Mouse (Mus musculus): ENCODE measurements around the gene Gm37240.

DNA sequence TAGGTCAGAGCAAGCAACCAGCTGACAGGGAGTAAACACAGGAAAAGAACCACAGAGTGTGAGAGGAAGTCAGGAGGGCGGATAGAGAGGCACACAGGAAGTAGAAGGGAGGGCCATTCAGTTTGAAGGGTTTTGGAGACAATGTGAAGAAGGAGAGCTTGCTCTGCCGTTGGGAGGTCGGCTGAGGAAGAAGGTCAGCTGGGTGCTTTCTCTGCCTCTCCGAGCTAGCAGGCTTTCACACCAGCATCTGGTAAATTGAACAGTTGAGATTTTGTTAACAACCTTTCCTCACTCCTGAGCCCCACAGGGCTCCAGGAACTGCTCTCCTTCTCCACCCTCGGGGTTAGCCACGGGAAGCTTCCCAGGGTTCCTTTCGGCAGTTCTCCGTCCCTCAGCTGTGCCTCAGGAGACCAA lies 692.2 kb downstream of the Gm37240 start:
- TF ChIP-seq CTCF (IDR thresholded peaks at IDR 0.05; ENCODE audit: borderline replicate concordance, extremely low read depth, insufficient read depth, insufficient read length) (no peak), POLR2A (IDR thresholded peaks at IDR 0.05; ENCODE audit: borderline replicate concordance, extremely low read depth, insufficient read depth, insufficient read length, poor library complexity, severe bottlenecking) (no peak)
